Mouse (Mus musculus): ENCODE measurements around the gene Dohh.

DNA sequence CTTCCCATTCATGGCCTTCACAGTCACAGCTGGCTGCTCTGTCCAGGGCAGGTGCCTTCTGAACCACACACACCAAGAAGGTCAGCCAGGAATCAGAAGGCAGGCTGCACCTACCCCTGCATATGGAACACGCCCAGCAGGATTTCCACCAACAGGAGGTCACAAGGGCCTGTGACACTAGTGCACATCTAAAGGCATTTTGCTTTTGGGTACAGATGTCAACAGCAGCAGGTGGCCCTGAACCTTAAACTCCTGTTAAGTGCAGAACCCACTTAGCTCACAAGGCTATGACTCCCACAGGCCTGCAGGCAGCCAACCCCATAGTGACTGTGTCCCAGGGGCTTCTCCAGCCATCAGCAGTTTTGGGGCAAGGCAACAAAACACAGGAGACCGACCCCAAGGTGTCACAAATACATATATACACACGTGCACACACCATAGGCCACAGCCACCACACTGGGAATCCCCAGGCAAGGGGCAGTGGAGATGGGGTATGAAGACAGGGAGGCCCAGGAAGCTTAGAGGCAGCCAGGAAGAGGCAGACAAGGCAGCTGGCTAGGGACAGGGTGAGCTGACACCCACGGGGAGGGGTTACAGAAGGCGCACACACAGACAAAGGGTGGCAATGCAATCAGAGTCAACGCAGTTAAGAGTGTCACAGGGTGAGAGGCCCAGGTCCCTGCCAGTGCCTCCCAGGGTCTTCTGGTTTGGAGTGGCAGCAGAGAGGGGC lies 17.6 kb upstream of the Dohh start:
- no peak for TF ChIP-seq CTCF (IDR thresholded peaks at IDR 0.05; ENCODE audit: extremely low read depth, insufficient read depth, insufficient read length, insufficient replicate concordance)
- no peak for TF ChIP-seq POLR2A (IDR thresholded peaks at IDR 0.05; ENCODE audit: low read depth, low read length)

Measured in spleen, adult 2 months (tissue).